Mouse (Mus musculus) ES-Bruce4 (cell line): Measurements from ENCODE around the gene Gm8246. TPM values are rescaled to one million over a fixed set of nuclear protein-coding genes. Genes with fewer than 3 reads are reported as not detected.
"Not testable (repeated sequence)": the region's sequence is repeated elsewhere in the genome, so short reads cannot be mapped to it uniquely, and the experiment has no call there.

Source experiments
- H3K27ac ChIP-seq: 2 replicates; pipeline ENCODE4 v1.5.1; 2012; ENCODE audit warnings: low read length, inconsistent platforms; ENCODE audit not compliant: insufficient read depth
- H3K27me3 ChIP-seq: 2 replicates; pipeline ENCODE4 v1.6.1; 2012; ENCODE audit warnings: mild to moderate bottlenecking, low read length, inconsistent platforms; ENCODE audit not compliant: control insufficient read depth, poor library complexity, insufficient read depth, severe bottlenecking
- H3K36me3 ChIP-seq: 2 replicates; pipeline ENCODE4 v1.6.1; 2012; ENCODE audit warnings: inconsistent platforms, mild to moderate bottlenecking, low read length, moderate library complexity; ENCODE audit not compliant: control insufficient read depth, poor library complexity, insufficient read depth, severe bottlenecking
- H3K4me1 ChIP-seq: one replicate; pipeline ENCODE4 v1.8.1; 2011; ENCODE audit warnings: low read length; ENCODE audit not compliant: control insufficient read depth, insufficient read depth
- H3K4me3 ChIP-seq: 2 replicates; pipeline ENCODE4 v1.5.1; 2011; ENCODE audit warnings: low read depth, mild to moderate bottlenecking, low read length
- H3K9ac ChIP-seq: 2 replicates; pipeline ENCODE4 v1.6.1; 2012; ENCODE audit warnings: low read depth, mild to moderate bottlenecking, inconsistent platforms; ENCODE audit not compliant: poor library complexity, severe bottlenecking
- H3K9me3 ChIP-seq: replicated peaks from 2 replicates; pipeline ENCODE4 v1.6.1; 2012; ENCODE audit warnings: mild to moderate bottlenecking, low read length, inconsistent platforms; ENCODE audit not compliant: control insufficient read depth, poor library complexity, insufficient read depth, severe bottlenecking
- polyA plus RNA-seq: library from polyadenylated mRNA; stranded (reverse); fragments of >200 nt; gene quantifications from 2 replicates; pipeline ENCODE4 v1.2.4, GENCODE M21; 2011; ENCODE audit warnings: low read depth; ENCODE audit not compliant: missing spikeins, insufficient read depth, insufficient read length

The Gm8246 gene
- polyA plus RNA-seq: not detected in 2 replicates

DNA sequence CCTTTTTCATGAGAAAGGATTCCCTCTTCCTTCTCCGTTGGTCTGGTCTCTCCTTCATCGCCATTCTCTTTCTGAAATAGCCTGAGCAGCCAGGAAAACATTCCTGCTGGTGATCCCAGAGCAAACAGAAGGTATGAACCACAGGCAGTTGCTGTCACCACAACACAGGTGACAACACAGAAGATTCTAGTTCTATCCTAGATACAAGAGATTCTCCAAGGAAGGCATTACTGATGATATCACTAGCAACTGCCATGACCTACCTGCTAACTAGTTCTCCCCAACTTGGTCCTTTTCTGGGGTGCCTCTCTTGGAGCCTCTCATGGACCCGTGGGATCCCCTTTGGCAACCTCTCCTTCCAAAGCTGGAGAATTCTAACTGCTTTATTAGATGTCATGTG lies at the start of gene Gm8246:
Gene Gm8246 (minus strand): TSS at position 101 of the 400 bp plus-strand sequence.
- H3K27me3 ChIP-seq, H3K9me3 ChIP-seq, H3K4me3 ChIP-seq, H3K27ac ChIP-seq, H3K4me1 ChIP-seq, H3K9ac ChIP-seq, H3K36me3 ChIP-seq: not testable (repeated sequence)

DNA sequence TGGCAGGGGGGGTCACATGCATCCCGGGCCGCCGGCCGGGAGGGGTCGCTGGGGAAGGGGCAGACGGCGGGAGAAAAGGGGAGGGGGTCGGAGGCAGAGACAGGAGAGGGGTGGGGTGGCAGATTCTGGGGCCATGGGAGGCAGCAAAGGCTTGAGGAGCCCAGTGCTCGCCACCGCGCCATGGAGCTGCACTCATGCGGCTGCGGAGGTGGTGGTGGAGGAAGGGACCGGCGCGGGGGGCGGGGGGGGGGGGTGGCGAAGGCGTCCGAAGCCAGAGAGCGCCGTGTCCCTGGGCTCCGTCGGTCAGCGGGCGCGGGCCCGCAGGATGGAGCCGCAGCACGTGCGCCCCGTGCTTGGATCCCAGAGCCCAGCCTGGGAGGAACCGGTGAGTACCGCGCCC lies 23.7 kb upstream of the Gm8246 start, which contains the start of gene Gm3488:
Gene Gm3488 (plus strand): TSS at position 301 of the 400 bp plus-strand sequence.
- not testable (repeated sequence) for H3K36me3 ChIP-seq, H3K4me1 ChIP-seq, H3K4me3 ChIP-seq, H3K9ac ChIP-seq, H3K27ac ChIP-seq, H3K9me3 ChIP-seq, H3K27me3 ChIP-seq

DNA sequence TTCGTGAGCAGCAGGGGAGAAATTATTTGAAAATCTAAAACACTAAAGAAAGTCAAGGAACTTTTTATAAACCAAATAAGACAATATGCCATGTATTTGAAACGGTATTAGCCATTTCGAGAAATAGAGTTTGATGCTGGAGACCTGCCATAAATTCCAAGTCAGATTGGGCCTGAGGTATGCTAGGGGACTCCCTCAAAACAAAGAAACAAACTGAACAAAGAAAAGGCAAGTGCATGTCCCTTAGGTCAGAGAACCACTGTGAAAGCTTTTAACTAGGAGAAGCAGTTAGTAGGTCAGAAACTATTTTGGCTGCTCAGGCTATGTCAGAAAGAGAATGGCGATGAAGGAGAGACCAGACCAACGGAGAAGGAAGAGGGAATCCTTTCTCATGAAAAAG lies 6.3 kb upstream of the Gm8246 start, which contains the start of gene Gm3187:
Gene Gm3187 (plus strand): TSS at position 301 of the 400 bp plus-strand sequence.
- H3K4me3 ChIP-seq, H3K9ac ChIP-seq, H3K4me1 ChIP-seq, H3K9me3 ChIP-seq, H3K27ac ChIP-seq, H3K27me3 ChIP-seq, H3K36me3 ChIP-seq: not testable (repeated sequence)

DNA sequence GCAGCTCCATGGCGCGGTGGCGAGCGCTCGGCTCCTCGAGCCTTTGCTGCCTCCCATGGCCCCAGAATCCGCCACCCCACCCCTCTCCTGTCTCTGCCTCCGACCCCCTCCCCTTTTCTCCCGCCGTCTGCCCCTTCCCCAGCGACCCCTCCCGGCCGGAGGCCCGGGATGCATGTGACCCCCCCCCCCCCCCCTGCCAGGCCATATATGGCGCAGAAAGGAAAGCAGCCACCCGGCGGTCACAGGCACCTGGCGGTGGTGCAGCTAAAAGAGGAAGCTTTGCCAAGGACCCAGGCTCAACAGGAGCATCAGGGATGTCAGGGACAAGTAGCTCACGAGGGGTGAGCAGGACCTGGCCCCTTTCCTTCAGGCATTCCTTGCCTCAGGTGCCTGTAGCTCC lies 17.2 kb downstream of the Gm8246 start:
- not testable (repeated sequence) for H3K27me3 ChIP-seq, H3K4me3 ChIP-seq, H3K9ac ChIP-seq, H3K27ac ChIP-seq, H3K9me3 ChIP-seq, H3K4me1 ChIP-seq, H3K36me3 ChIP-seq

DNA sequence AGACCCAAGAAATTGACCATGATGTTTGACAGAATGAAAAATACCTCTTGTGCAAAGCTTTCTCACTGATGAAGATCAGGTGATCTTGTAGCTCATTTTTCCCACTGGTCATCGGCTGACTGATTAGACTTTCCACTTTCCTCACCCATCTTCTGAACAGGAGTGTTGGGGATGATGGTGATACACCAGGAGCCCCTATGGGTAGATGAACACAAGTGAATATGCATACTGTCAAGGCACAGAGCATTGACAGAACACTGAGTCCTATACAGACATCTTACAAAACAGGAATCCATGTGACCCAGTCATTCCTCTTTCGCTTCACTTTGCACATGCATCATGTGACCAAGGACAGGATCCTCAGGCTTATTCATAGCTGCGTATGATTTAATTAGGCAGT lies 22.3 kb downstream of the Gm8246 start, which contains the start of gene Gm3194:
Gene Gm3194 (minus strand): TSS at position 101 of the 400 bp plus-strand sequence.
- H3K9ac ChIP-seq, H3K27me3 ChIP-seq, H3K27ac ChIP-seq, H3K9me3 ChIP-seq, H3K4me3 ChIP-seq, H3K4me1 ChIP-seq, H3K36me3 ChIP-seq: not testable (repeated sequence)

Other genes with a start within 250 kb of the Gm8246 start
- gene Gm3526, start 217.2 kb downstream of the Gm8246 start, polyA plus RNA-seq: not detected in 2 replicates
- gene Gm3542, start 142.9 kb downstream of the Gm8246 start, polyA plus RNA-seq: not detected in 2 replicates
- not detected in 2 replicates for gene Gm3500, start 88.8 kb downstream of the Gm8246 start, polyA plus RNA-seq
- 0.43 TPM in 1 of 2 replicates, not detected in the other for gene Gm3194, start 22.4 kb downstream of the Gm8246 start, polyA plus RNA-seq
- gene Gm3187, start 6.4 kb upstream of the Gm8246 start, polyA plus RNA-seq: not detected in 2 replicates
- gene Gm3488, start 23.8 kb upstream of the Gm8246 start, polyA plus RNA-seq: 0.99 and 1.9 TPM in 2 replicates
- 1.4 TPM in 1 of 2 replicates, not detected in the other for gene Gm3532, start 60.7 kb upstream of the Gm8246 start, polyA plus RNA-seq
- not detected in 2 replicates for gene Gm8265, start 155.2 kb upstream of the Gm8246 start, polyA plus RNA-seq
- not detected in 2 replicates for gene Gm9603, start 209.6 kb upstream of the Gm8246 start, polyA plus RNA-seq